Mouse (Mus musculus): ENCODE measurements around the gene Tab3. TPM values are rescaled to one million over a fixed set of nuclear protein-coding genes. Genes with fewer than 3 reads are reported as not detected.

Tab3 gene
- 2.9 and 3.1 TPM in 2 replicates for polyA plus RNA-seq (2012; rRNA removed)

DNA sequence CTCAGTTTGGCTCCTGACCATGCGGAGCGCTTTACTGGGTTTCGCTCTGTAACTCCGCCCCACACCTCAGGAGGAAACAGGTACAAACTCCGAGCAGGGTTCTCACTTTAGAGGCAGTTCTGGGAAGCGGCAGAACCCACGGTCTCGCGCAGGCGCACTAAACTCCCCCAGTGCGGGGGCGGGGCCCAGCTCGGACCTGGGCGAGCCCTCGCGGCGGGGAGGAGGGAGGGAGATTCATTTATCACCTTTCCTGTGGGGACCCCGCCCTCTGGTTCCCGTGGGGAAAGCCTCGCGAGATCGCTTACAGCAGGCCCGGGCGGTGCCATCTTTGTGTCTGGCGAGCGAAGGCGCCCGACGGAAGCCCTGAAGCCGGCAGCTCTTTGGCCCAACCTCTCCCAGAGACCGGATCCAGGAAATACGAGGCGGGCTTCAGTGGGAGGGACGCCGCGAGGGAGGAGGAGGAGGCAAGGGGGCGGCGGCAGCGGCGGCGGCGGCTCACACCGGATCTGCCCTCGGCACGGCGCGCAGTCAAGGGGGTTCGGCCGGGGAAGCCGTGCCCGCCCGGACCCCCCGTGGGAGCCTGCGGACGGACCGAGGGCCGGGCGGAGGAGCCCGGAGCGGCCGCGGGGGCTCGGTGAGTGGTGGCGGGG lies at the start of gene Tab3:
Gene Tab3, plus strand, starts transcription at position 491 of the 650 bp plus-strand sequence.
- TF ChIP-seq POLR2A (IDR thresholded peaks at IDR 0.05; ENCODE audit: control insufficient read depth, low read depth, low read length) (no peak), CTCF (IDR thresholded peaks at IDR 0.05; ENCODE audit: control insufficient read depth, insufficient read depth, insufficient replicate concordance, low read depth, low read length) (no peak)
- no peaks in the 10 kb centered on the region for H3K27me3 ChIP-seq (ENCODE audit: control insufficient read depth, insufficient read depth, low read length)
- H3K4me3 ChIP-seq (ENCODE audit: control insufficient read depth, low read depth, low read length): peak within 1 kb of the TSS; percentile 87
- no peaks in the 10 kb centered on the region for H3K36me3 ChIP-seq (ENCODE audit: control insufficient read depth, insufficient read depth, low read length)
- no peaks in the 10 kb centered on the region for H3K4me1 ChIP-seq (ENCODE audit: control insufficient read depth, insufficient read depth, low read length)
- H3K27ac ChIP-seq (ENCODE audit: control insufficient read depth, insufficient read depth, low read depth, low read length): peak within 1 kb of the TSS; percentile 83

DNA sequence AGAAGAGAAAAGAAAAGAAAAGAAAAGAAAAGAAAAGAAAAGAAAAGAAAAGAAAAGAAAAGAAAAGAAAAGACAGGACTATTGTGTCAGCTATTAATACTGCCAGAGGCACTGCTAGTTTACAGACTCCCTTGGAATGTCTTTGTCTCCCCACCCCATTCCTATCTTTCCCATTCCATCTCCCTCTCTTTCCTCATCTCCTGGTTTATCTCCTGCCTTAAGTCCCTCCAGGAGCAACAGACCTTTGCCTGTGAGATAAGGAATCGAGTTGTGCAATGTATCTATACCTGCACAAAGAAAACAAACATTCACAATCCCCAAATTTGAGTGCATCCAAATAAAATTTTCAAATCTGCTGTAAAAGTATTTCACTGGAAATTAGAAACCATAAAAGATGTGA lies 48.3 kb upstream of the Tab3 start:
- Histone ChIP-seq H3K27me3 (ENCODE audit: control insufficient read depth, insufficient read depth, low read length) (no peaks in the 10 kb centered on the region), H3K4me3 (ENCODE audit: control insufficient read depth, low read depth, low read length) (no peak overlapping the region), H3K4me1 (ENCODE audit: control insufficient read depth, insufficient read depth, low read length) (no peaks in the 10 kb centered on the region), H3K36me3 (ENCODE audit: control insufficient read depth, insufficient read depth, low read length) (no peaks in the 10 kb centered on the region), H3K27ac (ENCODE audit: control insufficient read depth, insufficient read depth, low read depth, low read length) (no peak overlapping the region)
- TF ChIP-seq POLR2A (IDR thresholded peaks at IDR 0.05; ENCODE audit: control insufficient read depth, low read depth, low read length): no peak

DNA sequence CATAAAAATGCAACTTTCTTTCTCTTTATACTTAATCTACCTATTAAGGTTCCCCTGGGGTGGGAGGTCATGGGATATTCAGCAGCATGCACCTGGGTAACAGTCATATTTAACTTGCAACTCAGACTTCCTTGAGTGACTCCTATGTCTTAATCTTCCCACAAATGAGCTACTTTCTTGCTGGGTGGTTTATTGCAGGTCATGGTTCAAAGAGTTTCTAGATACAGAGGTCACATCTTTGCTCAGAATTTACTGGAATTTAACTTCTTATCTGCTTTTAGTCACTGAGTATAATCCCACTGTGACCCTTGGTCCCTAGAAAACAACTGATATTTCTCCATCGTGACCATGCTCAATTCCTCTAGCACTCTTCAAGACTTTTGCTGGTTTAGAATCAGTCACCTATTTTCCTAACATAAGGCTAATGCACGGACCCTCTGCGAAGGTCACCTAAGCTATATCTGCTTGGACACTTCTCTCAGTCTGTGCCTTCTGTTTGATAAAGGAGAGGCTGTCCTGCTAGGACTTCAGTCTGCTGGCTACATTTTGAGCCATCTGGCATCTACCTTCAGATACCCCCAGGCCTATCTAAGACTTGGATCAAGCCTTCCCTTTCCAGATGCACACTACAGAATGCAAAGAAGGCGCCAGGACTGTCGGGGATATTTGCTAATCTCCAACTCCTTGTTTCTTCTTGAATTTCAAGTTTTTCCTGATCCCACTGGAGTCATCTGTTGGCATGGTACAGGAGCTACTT lies 47.4 kb upstream of the Tab3 start:
- no peaks in the 10 kb centered on the region for H3K36me3 ChIP-seq (ENCODE audit: control insufficient read depth, insufficient read depth, low read length)
- TF ChIP-seq CTCF (IDR thresholded peaks at IDR 0.05; ENCODE audit: control insufficient read depth, insufficient read depth, insufficient replicate concordance, low read depth, low read length) (no peak), POLR2A (IDR thresholded peaks at IDR 0.05; ENCODE audit: control insufficient read depth, low read depth, low read length) (no peak)
- H3K4me1 ChIP-seq (ENCODE audit: control insufficient read depth, insufficient read depth, low read length): no peaks in the 10 kb centered on the region
- H3K27ac ChIP-seq (ENCODE audit: control insufficient read depth, insufficient read depth, low read depth, low read length): no peak overlapping the region
- no peaks in the 10 kb centered on the region for H3K27me3 ChIP-seq (ENCODE audit: control insufficient read depth, insufficient read depth, low read length)
- no peak overlapping the region for H3K4me3 ChIP-seq (ENCODE audit: control insufficient read depth, low read depth, low read length)

DNA sequence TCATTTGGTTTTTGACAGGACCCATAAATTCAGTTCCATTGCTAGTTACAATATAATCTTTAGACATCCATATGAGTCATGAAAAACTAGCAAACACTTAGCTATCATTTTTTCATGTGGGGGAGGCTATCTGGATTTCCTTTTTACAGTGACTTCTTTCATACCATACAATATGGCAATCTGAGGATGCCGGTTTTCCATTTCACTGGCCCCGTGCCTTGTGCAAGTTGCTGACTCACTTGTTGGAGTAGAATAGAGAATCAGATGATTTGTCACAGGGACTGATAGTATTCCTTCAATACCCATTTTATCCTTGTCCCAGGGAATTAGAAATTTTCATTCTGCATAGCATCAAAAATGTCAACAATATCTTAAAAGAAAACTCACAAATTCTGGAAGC lies 14.9 kb upstream of the Tab3 start:
- TF ChIP-seq CTCF (IDR thresholded peaks at IDR 0.05; ENCODE audit: control insufficient read depth, insufficient read depth, insufficient replicate concordance, low read depth, low read length): no peak
- no peak for TF ChIP-seq POLR2A (IDR thresholded peaks at IDR 0.05; ENCODE audit: control insufficient read depth, low read depth, low read length)
- Histone ChIP-seq H3K4me3 (ENCODE audit: control insufficient read depth, low read depth, low read length) (no peak overlapping the region), H3K27ac (ENCODE audit: control insufficient read depth, insufficient read depth, low read depth, low read length) (no peak overlapping the region), H3K36me3 (ENCODE audit: control insufficient read depth, insufficient read depth, low read length) (no peaks in the 10 kb centered on the region), H3K4me1 (ENCODE audit: control insufficient read depth, insufficient read depth, low read length) (no peaks in the 10 kb centered on the region), H3K27me3 (ENCODE audit: control insufficient read depth, insufficient read depth, low read length) (no peaks in the 10 kb centered on the region)

DNA sequence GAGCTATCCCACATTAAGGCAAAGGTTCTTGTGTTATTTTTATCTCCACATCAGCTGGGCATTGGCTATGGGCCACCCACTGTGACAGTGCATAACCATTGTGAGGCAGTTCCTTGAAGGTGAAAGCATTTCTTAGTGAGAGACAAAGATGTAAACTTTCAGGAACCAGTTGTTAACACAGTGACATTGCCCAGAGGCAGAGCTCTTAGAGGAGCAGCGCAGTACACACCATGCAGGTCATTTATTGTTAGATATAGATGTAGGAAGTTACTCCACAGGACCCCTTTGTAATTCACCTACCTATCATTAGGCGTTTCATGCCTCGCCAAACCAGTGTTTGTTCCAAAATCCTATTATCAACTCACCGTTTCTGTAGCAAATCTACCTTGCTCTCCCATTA lies 7.6 kb upstream of the Tab3 start:
- no peaks in the 10 kb centered on the region for H3K36me3 ChIP-seq (ENCODE audit: control insufficient read depth, insufficient read depth, low read length)
- TF ChIP-seq CTCF (IDR thresholded peaks at IDR 0.05; ENCODE audit: control insufficient read depth, insufficient read depth, insufficient replicate concordance, low read depth, low read length): no peak
- no peaks in the 10 kb centered on the region for H3K27me3 ChIP-seq (ENCODE audit: control insufficient read depth, insufficient read depth, low read length)

DNA sequence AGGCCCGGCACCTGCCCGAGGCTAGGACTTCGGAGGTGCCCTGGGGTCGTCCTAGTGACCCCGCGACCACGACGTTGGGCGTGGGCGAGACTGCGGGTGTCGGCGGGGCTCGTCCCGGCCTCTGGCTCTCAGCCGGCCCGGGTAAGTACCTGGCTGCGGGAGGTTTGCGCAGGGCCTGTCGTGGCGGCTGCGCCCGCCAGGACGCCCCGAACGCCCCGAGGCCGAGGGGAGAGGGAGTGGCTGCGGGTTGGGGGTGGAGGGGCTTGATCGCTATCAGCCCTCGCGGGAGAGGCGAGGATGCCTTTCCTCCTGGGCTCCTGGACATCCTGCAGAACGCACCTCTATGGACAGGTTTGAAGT lies 340 bp downstream of the Tab3 start:
- Histone ChIP-seq H3K27ac (ENCODE audit: control insufficient read depth, insufficient read depth, low read depth, low read length) (peak overlapping the region; percentile 83), H3K27me3 (ENCODE audit: control insufficient read depth, insufficient read depth, low read length) (no peaks in the 10 kb centered on the region), H3K36me3 (ENCODE audit: control insufficient read depth, insufficient read depth, low read length) (no peaks in the 10 kb centered on the region), H3K4me1 (ENCODE audit: control insufficient read depth, insufficient read depth, low read length) (no peaks in the 10 kb centered on the region), H3K4me3 (ENCODE audit: control insufficient read depth, low read depth, low read length) (peak overlapping the region; percentile 87)
- TF ChIP-seq CTCF (IDR thresholded peaks at IDR 0.05; ENCODE audit: control insufficient read depth, insufficient read depth, insufficient replicate concordance, low read depth, low read length) (no peak), POLR2A (IDR thresholded peaks at IDR 0.05; ENCODE audit: control insufficient read depth, low read depth, low read length) (no peak)

More for the DNA sequence above, 7.6 kb upstream of the Tab3 start:
- Histone ChIP-seq H3K27ac (ENCODE audit: control insufficient read depth, insufficient read depth, low read depth, low read length) (no peak overlapping the region), H3K4me3 (ENCODE audit: control insufficient read depth, low read depth, low read length) (no peak overlapping the region), H3K4me1 (ENCODE audit: control insufficient read depth, insufficient read depth, low read length) (no peaks in the 10 kb centered on the region)

DNA sequence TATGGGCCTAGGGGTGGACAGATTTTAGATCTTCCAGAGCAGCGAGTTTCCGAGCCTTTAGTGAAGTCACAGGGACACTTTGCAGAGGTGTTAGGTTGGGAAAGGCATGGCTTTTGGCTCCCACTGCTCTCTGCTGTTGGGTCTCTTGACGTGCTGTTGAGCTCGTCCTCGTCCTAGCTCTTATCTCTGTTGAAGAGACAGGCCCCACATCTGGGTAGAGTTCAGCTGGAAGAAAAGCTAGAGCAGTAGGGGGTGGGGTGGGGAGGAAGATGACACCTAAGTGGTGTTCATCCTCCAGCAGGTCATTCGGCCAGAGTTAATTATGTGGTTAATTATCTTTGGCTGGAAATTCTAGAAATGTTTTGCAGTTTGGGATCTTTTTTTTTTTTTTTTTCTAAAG lies 2.5 kb downstream of the Tab3 start:
- Histone ChIP-seq H3K4me1 (ENCODE audit: control insufficient read depth, insufficient read depth, low read length) (no peaks in the 10 kb centered on the region), H3K27me3 (ENCODE audit: control insufficient read depth, insufficient read depth, low read length) (no peaks in the 10 kb centered on the region), H3K4me3 (ENCODE audit: control insufficient read depth, low read depth, low read length) (no peak overlapping the region), H3K36me3 (ENCODE audit: control insufficient read depth, insufficient read depth, low read length) (no peaks in the 10 kb centered on the region), H3K27ac (ENCODE audit: control insufficient read depth, insufficient read depth, low read depth, low read length) (no peak overlapping the region)
- TF ChIP-seq CTCF (IDR thresholded peaks at IDR 0.05; ENCODE audit: control insufficient read depth, insufficient read depth, insufficient replicate concordance, low read depth, low read length) (no peak), POLR2A (IDR thresholded peaks at IDR 0.05; ENCODE audit: control insufficient read depth, low read depth, low read length) (no peak)
